ENCODE assay signal across 24 mouse cellular contexts in the genomic region with DNA sequence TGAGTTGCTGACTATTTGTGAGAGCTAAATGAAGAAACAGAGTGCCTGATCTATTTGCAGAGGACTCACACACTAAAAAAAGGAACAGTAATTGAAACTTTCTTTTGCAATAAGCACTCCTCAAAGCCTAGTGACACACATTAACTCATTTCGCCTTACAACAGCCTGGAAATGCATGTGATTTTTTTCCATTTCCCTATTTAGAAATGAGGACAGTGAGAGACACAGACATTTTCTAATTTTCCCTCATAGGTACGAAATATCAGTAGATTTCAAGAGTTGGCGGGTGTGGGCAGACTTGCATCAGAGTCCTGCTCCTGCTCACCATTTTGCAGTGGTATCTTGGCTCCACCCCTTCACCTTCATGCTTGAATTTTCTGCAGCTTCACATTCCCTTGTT.
DNase-seq lines count a peak whose midpoint lies in the region; ATAC-seq and TF ChIP-seq lines count a peak whose summit lies in the region.
"Had no signal": no experiment of that assay in that cellular context is flagged by ENCODE, and none has a peak within 500 bp of the region (broad histone marks: within the 10 kb centered on the region; RNA-seq: fewer than 3 reads in every experiment).

No protein-coding gene starts in this region.

- no peaks in the 10 kb centered on the region for H3K36me3 ChIP-seq in liver, embryonic 11.5 days (ENCODE audit: control insufficient read depth, insufficient read depth, low read length)
- H3K36me3 ChIP-seq: embryonic facial prominence, embryonic 10.5 days; embryonic facial prominence, embryonic 13.5 days; forebrain, embryonic 12.5 days; forebrain, embryonic 15.5 days; G1E; heart, embryonic 12.5 days; heart, embryonic 15.5 days; hindbrain, embryonic 10.5 days; hindbrain, embryonic 13.5 days had no signal

- DNase-seq in left cerebral cortex, adult 2 months (ENCODE audit: extremely low spot score in 1 of 2, low spot score in 2 of 2) = no peak
- DNase-seq in left cerebral cortex, adult 9 months (ENCODE audit: low spot score in 2 of 2) = no peak
- DNase-seq in T-cell, adult 2 months (ENCODE audit: low spot score) = no peak
- no peak for DNase-seq in liver, embryonic 11.5 days (ENCODE audit: low spot score)
- DNase-seq: adrenal gland, postnatal 25 days; B cell, adult 2 months; cerebellum, adult 11 months; cerebellum, adult 9-11 months had no signal

- no peak for TF ChIP-seq POLR2A in bone marrow macrophage, adult 2 months (IDR thresholded peaks at IDR 0.05; ENCODE audit: borderline replicate concordance, low read depth, low read length)
- TF ChIP-seq POLR2A in cortical plate, adult 2 months (IDR thresholded peaks at IDR 0.05; ENCODE audit: extremely low read depth, insufficient read depth, low read length) = no peak

- no peaks in the 10 kb centered on the region for H3K9me3 ChIP-seq in liver, embryonic 11.5 days (ENCODE audit: control insufficient read depth, low read length)
- H3K9me3 ChIP-seq: embryonic facial prominence, embryonic 10.5 days; embryonic facial prominence, embryonic 13.5 days; forebrain, embryonic 12.5 days; forebrain, embryonic 15.5 days; heart, embryonic 12.5 days; heart, embryonic 15.5 days; hindbrain, embryonic 10.5 days; hindbrain, embryonic 13.5 days had no signal

- WGBS in liver, embryonic 11.5 days = 82% methylated on average over 3 of the region's 3 CpGs

- intact Hi-C loops in left cerebral cortex, adult 2 months (cut with DNase I) = loop anchor here (10.0 kb wide), 1 partner anchor 344 kb away; no protein-coding TSS in a partner anchor

- H3K27ac ChIP-seq in left cerebral cortex, adult 2 months = peak overlapping the region; percentile 36; the same call in 1 of the 2 replicates
- H3K27ac ChIP-seq in bone marrow macrophage, adult 2 months (ENCODE audit: insufficient read depth, low read depth, low read length) = 0 out of 2 replicates have a peak overlapping the region, but pooled peaks have one; percentile 14
- H3K27ac ChIP-seq in cortical plate, adult 2 months (ENCODE audit: insufficient read depth, low read length) = peak overlapping the region; percentile 40; the same call in 1 of the 2 replicates
- no peak overlapping the region for H3K27ac ChIP-seq in liver, embryonic 11.5 days (ENCODE audit: low read depth, low read length)
- H3K27ac ChIP-seq: embryonic facial prominence, embryonic 10.5 days; embryonic facial prominence, embryonic 13.5 days; forebrain, embryonic 12.5 days; forebrain, embryonic 15.5 days; gastrocnemius, adult 2 months; heart, embryonic 15.5 days; hindbrain, embryonic 10.5 days; hindbrain, embryonic 13.5 days had no signal

- TF ChIP-seq CTCF in left cerebral cortex, adult 2 months (IDR thresholded peaks at IDR 0.05) = no peak
- TF ChIP-seq CTCF in bone marrow macrophage, adult 2 months (IDR thresholded peaks at IDR 0.05; ENCODE audit: low read depth, low read length) = no peak
- TF ChIP-seq CTCF in cortical plate, adult 2 months (IDR thresholded peaks at IDR 0.05; ENCODE audit: extremely low read depth, insufficient read depth, low read length) = no peak

- H3K27me3 ChIP-seq in liver, embryonic 11.5 days (replicated peaks; ENCODE audit: control insufficient read depth, insufficient read depth, low read length) = no peaks in the 10 kb centered on the region
- H3K27me3 ChIP-seq: CH12.LX; embryonic facial prominence, embryonic 13.5 days; forebrain, embryonic 12.5 days; forebrain, embryonic 15.5 days; hindbrain, embryonic 13.5 days; Patski had no signal

- no peak overlapping the region for H3K4me3 ChIP-seq in left cerebral cortex, adult 2 months
- H3K4me3 ChIP-seq in bone marrow macrophage, adult 2 months (ENCODE audit: insufficient read depth, low read length) = no peak overlapping the region
- H3K4me3 ChIP-seq in cortical plate, adult 2 months (ENCODE audit: insufficient read depth, low read length) = no peak overlapping the region
- no peak overlapping the region for H3K4me3 ChIP-seq in liver, embryonic 11.5 days (ENCODE audit: low read depth, low read length)
- H3K4me3 ChIP-seq: embryonic facial prominence, embryonic 10.5 days; embryonic facial prominence, embryonic 13.5 days; erythroblast, embryonic 14.5 days; forebrain, embryonic 12.5 days; forebrain, embryonic 15.5 days; gastrocnemius, adult 2 months; heart, embryonic 12.5 days; heart, embryonic 15.5 days; hindbrain, embryonic 10.5 days; hindbrain, embryonic 13.5 days had no signal

- ATAC-seq in megakaryocyte progenitor cell, adult 5-6 weeks (replicated peaks; ENCODE audit: poor library complexity) = peak; percentile 46
- no peak for ATAC-seq in liver, embryonic 11.5 days (replicated peaks; ENCODE audit: low FRiP score)
- ATAC-seq: forebrain, embryonic 15.5 days; Patski had no signal

- H3K4me2 ChIP-seq in liver, embryonic 11.5 days = no peak overlapping the region
- H3K4me2 ChIP-seq: embryonic facial prominence, embryonic 13.5 days; forebrain, embryonic 12.5 days; forebrain, embryonic 15.5 days; heart, embryonic 12.5 days; heart, embryonic 15.5 days; hindbrain, embryonic 13.5 days had no signal

- H3K4me1 ChIP-seq in bone marrow macrophage, adult 2 months (ENCODE audit: control insufficient read depth, insufficient read depth, low read length) = no peaks in the 10 kb centered on the region
- H3K4me1 ChIP-seq in cortical plate, adult 2 months (ENCODE audit: control insufficient read depth, insufficient read depth, low read length) = no peaks in the 10 kb centered on the region; the same call in 1 of the 2 replicates
- H3K4me1 ChIP-seq in liver, embryonic 11.5 days (replicated peaks; ENCODE audit: control insufficient read depth, insufficient read depth, low read length) = no peaks in the 10 kb centered on the region
- H3K4me1 ChIP-seq: embryonic facial prominence, embryonic 13.5 days; forebrain, embryonic 15.5 days had no signal

- H3K9ac ChIP-seq in liver, embryonic 11.5 days (ENCODE audit: low read depth, low read length) = no peak overlapping the region
- H3K9ac ChIP-seq: embryonic facial prominence, embryonic 13.5 days; forebrain, embryonic 12.5 days; forebrain, embryonic 15.5 days; heart, embryonic 12.5 days; heart, embryonic 15.5 days; hindbrain, embryonic 13.5 days had no signal
